Mouse (Mus musculus) lung, postnatal 0 days (tissue): ENCODE data around the gene Ttn.

Source experiments
- CTCF ChIP-seq: IDR thresholded peaks from 2 replicates; pipeline ENCODE4 v1.5.1; 2016; ENCODE audit warnings: antibody characterized with exemption, mild to moderate bottlenecking
- EP300 ChIP-seq: IDR thresholded peaks from 2 replicates; pipeline ENCODE4 v1.6.1; 2016; ENCODE audit warnings: antibody characterized with exemption, mild to moderate bottlenecking, control low read depth

- TF ChIP-seq EP300 = no peak
- no peak for TF ChIP-seq CTCF
Measured at GRCm38 (mm10) chr2:76972051-76972450, 10.3 kb downstream of the Ttn start.
